Mouse (Mus musculus) myocyte (in vitro differentiated cells): ENCODE results near the gene Lpar5. TPM values are rescaled to one million over a fixed set of nuclear protein-coding genes. Genes with fewer than 3 reads are reported as not detected.

Experiments used
- H3K27me3 ChIP-seq: one replicate; pipeline ENCODE4 v1.6.1; 2011; ENCODE audit not compliant: control insufficient read depth, insufficient read depth, insufficient read length
- H3K36me3 ChIP-seq: one replicate; pipeline ENCODE4 v1.6.1; 2011; ENCODE audit not compliant: control insufficient read depth, insufficient read depth
- H3K4me2 ChIP-seq: one replicate; pipeline ENCODE4 v1.6.1; 2011; ENCODE audit warnings: low read depth, control low read depth
- H3K4me3 ChIP-seq: one replicate; pipeline ENCODE4 v1.5.1; 2011; ENCODE audit warnings: mild to moderate bottlenecking, control low read depth, moderate library complexity
- H3K79me2 ChIP-seq: one replicate; pipeline ENCODE4 v1.6.1; 2011; ENCODE audit not compliant: control insufficient read depth, insufficient read depth
- H3ac ChIP-seq: one replicate; pipeline ENCODE4 v1.6.1; 2011; ENCODE audit not compliant: control insufficient read depth, insufficient read length
- CEBPB ChIP-seq: IDR thresholded peaks from 2 replicates; pipeline ENCODE4 v1.6.1; 2011; ENCODE audit warnings: mild to moderate bottlenecking, moderate library complexity; ENCODE audit not compliant: poor library complexity, insufficient read depth, severe bottlenecking
- E2F4 ChIP-seq: IDR thresholded peaks from one replicate; pipeline ENCODE4 v1.6.1; 2011; ENCODE audit warnings: mild to moderate bottlenecking, control low read depth, moderate library complexity; ENCODE audit not compliant: insufficient read depth
- MAX ChIP-seq: IDR thresholded peaks from one replicate; pipeline ENCODE4 v1.6.1; 2011; ENCODE audit warnings: low read depth, mild to moderate bottlenecking, control low read depth
- MYOD1 ChIP-seq, 3 experiments: IDR thresholded peaks; one replicate each; pipeline ENCODE4 v1.6.1; 2011; ENCODE audit warnings: control low read depth in 2 of 3, low read depth in 2 of 3, mild to moderate bottlenecking in 2 of 3, moderate library complexity in 1 of 3; ENCODE audit not compliant: insufficient read length in 2 of 3, control insufficient read depth in 1 of 3
- MYOG ChIP-seq, 3 experiments: IDR thresholded peaks; one replicate each; pipeline ENCODE4 v1.6.1; 2011; ENCODE audit warnings: control low read depth in 2 of 3, low read depth in 2 of 3, mild to moderate bottlenecking in 2 of 3; ENCODE audit not compliant: insufficient read length in 2 of 3, control insufficient read depth in 1 of 3, insufficient read depth in 1 of 3
- POLR2A ChIP-seq: IDR thresholded peaks from one replicate; pipeline ENCODE4 v1.6.1; 2011; ENCODE audit warnings: low read depth, mild to moderate bottlenecking, control low read depth, moderate library complexity; ENCODE audit not compliant: insufficient read length
- POLR2AphosphoS2 ChIP-seq: IDR thresholded peaks from one replicate; pipeline ENCODE4 v1.6.1; 2011; ENCODE audit warnings: low read depth, control low read depth; ENCODE audit not compliant: insufficient read length
- REST ChIP-seq: IDR thresholded peaks from one replicate; pipeline ENCODE4 v1.6.1; 2011; ENCODE audit warnings: mild to moderate bottlenecking, control low read depth, moderate library complexity; ENCODE audit not compliant: insufficient read depth, insufficient read length
- SRF ChIP-seq: IDR thresholded peaks from one replicate; pipeline ENCODE4 v1.6.1; 2011; ENCODE audit warnings: low read depth; ENCODE audit not compliant: control insufficient read depth, insufficient read length
- TCF12 ChIP-seq: IDR thresholded peaks from one replicate; pipeline ENCODE4 v1.6.1; 2011; ENCODE audit warnings: mild to moderate bottlenecking, control low read depth; ENCODE audit not compliant: poor library complexity, insufficient read depth, severe bottlenecking
- TCF3 ChIP-seq: IDR thresholded peaks from one replicate; pipeline ENCODE4 v1.6.1; 2011; ENCODE audit warnings: low read depth, control low read depth; ENCODE audit not compliant: insufficient read length
- USF1 ChIP-seq: IDR thresholded peaks from one replicate; pipeline ENCODE4 v1.6.1; 2011; ENCODE audit warnings: low read depth, mild to moderate bottlenecking, control low read depth, moderate library complexity
- polyA plus RNA-seq: library from polyadenylated mRNA; unstranded; fragments of >200 nt; fragmentation: generic; extraction: Trizol; gene quantifications from one replicate; pipeline ENCODE4 v1.2.1, GENCODE M21; 2012; ENCODE audit warnings: missing spikeins

Gene Lpar5
- polyA plus RNA-seq, 1 experiment, result not detected

GRCm38 (mm10) chr6:125071170-125071895 lies 3.6 kb downstream of the Lpar5 start:
- H3K79me2 ChIP-seq, result no peaks in the 10 kb centered on the region
- peaks cover 54% of the 10 kb centered on the region for H3K27me3 ChIP-seq
- H3ac ChIP-seq, result no peak overlapping the region
- no peaks in the 10 kb centered on the region for H3K36me3 ChIP-seq
- TF ChIP-seq REST (no peak), E2F4 (no peak), POLR2A (no peak), POLR2AphosphoS2 (no peak), TCF12 (no peak), MYOD1 (IDR thresholded peaks at IDR 0.05; ENCODE audit: control insufficient read depth in 1 of 3, insufficient read length in 2 of 3, low read depth in 2 of 3) (no peak), MYOG (IDR thresholded peaks at IDR 0.05; ENCODE audit: control insufficient read depth in 1 of 3, insufficient read depth in 1 of 3, insufficient read length in 2 of 3, low read depth in 2 of 3) (no peak)
- no peak overlapping the region for H3K4me2 ChIP-seq
- H3K4me3 ChIP-seq, result no peak overlapping the region

GRCm38 (mm10) chr6:125071896-125072279 lies 4.2 kb downstream of the Lpar5 start:
- Histone ChIP-seq H3K27me3 (peaks cover 54% of the 10 kb centered on the region), H3K4me2 (no peak overlapping the region)
- no peak for TF ChIP-seq USF1
- TF ChIP-seq MYOD1 (IDR thresholded peaks at IDR 0.05; ENCODE audit: control insufficient read depth in 1 of 3, insufficient read length in 2 of 3, low read depth in 2 of 3), result no peak
- no peak for TF ChIP-seq MYOG (IDR thresholded peaks at IDR 0.05; ENCODE audit: control insufficient read depth in 1 of 3, insufficient read depth in 1 of 3, insufficient read length in 2 of 3, low read depth in 2 of 3)
- no peak for TF ChIP-seq SRF
- TF ChIP-seq MAX, result no peak
- no peak for TF ChIP-seq REST

GRCm38 (mm10) chr6:125073825-125074224 lies 6.1 kb downstream of the Lpar5 start:
- Histone ChIP-seq H3ac (no peak overlapping the region), H3K4me2 (no peak overlapping the region), H3K36me3 (no peaks in the 10 kb centered on the region), H3K4me3 (no peak overlapping the region), H3K79me2 (no peaks in the 10 kb centered on the region), H3K27me3 (peaks cover 41% of the 10 kb centered on the region)
- TF ChIP-seq E2F4, result no peak
- TF ChIP-seq POLR2AphosphoS2, result no peak
- no peak for TF ChIP-seq MAX
- no peak for TF ChIP-seq MYOG (IDR thresholded peaks at IDR 0.05; ENCODE audit: control insufficient read depth in 1 of 3, insufficient read depth in 1 of 3, insufficient read length in 2 of 3, low read depth in 2 of 3)
- TF ChIP-seq MYOD1 (IDR thresholded peaks at IDR 0.05; ENCODE audit: control insufficient read depth in 1 of 3, insufficient read length in 2 of 3, low read depth in 2 of 3), result no peak
- no peak for TF ChIP-seq TCF3
- TF ChIP-seq TCF12, result no peak
- no peak for TF ChIP-seq USF1
- TF ChIP-seq POLR2A, result no peak
- no peak for TF ChIP-seq CEBPB

More at GRCm38 (mm10) chr6:125071896-125072279, 4.2 kb downstream of the Lpar5 start:
- Histone ChIP-seq H3K79me2 (no peaks in the 10 kb centered on the region), H3K4me3 (no peak overlapping the region), H3K36me3 (no peaks in the 10 kb centered on the region), H3ac (no peak overlapping the region)

GRCm38 (mm10) chr6:125081394-125081793 lies 13.7 kb downstream of the Lpar5 start:
- H3K79me2 ChIP-seq, result no peaks in the 10 kb centered on the region
- no peak overlapping the region for H3ac ChIP-seq
- peaks cover 11% of the 10 kb centered on the region for H3K27me3 ChIP-seq
- H3K4me2 ChIP-seq, result no peak overlapping the region
- no peak overlapping the region for H3K4me3 ChIP-seq
- no peaks in the 10 kb centered on the region for H3K36me3 ChIP-seq
- no peak for TF ChIP-seq MYOG (IDR thresholded peaks at IDR 0.05; ENCODE audit: control insufficient read depth in 1 of 3, insufficient read depth in 1 of 3, insufficient read length in 2 of 3, low read depth in 2 of 3)
- no peak for TF ChIP-seq POLR2AphosphoS2
- TF ChIP-seq TCF3, result no peak
- TF ChIP-seq E2F4, result no peak
- TF ChIP-seq USF1, result no peak
- TF ChIP-seq MAX, result no peak
- TF ChIP-seq SRF, result no peak
- no peak for TF ChIP-seq POLR2A
- no peak for TF ChIP-seq TCF12
- no peak for TF ChIP-seq CEBPB
- TF ChIP-seq REST, result no peak
- no peak for TF ChIP-seq MYOD1 (IDR thresholded peaks at IDR 0.05; ENCODE audit: control insufficient read depth in 1 of 3, insufficient read length in 2 of 3, low read depth in 2 of 3)
